Mouse (Mus musculus) gastrocnemius, adult 18-20 months (tissue): ENCODE results near the gene Cdh18. TPM values are rescaled to one million over a fixed set of nuclear protein-coding genes. Genes with fewer than 3 reads are reported as not detected.
"Not testable (repeated sequence)": the region's sequence is repeated elsewhere in the genome, so short reads cannot be mapped to it uniquely, and the experiment has no call there.

Source experiments
- DNase-seq: peaks from one replicate; pipeline ENCODE4 v3.0.0; 2021; ENCODE audit warnings: low spot score
- total RNA-seq, 2 experiments: library from RNA; stranded (reverse); gene quantifications; 2 replicates each; pipeline ENCODE4 v1.2.3; 2021

Gene Cdh18
- total RNA-seq, 2 experiments from 2014 or later, result not detected

DNA sequence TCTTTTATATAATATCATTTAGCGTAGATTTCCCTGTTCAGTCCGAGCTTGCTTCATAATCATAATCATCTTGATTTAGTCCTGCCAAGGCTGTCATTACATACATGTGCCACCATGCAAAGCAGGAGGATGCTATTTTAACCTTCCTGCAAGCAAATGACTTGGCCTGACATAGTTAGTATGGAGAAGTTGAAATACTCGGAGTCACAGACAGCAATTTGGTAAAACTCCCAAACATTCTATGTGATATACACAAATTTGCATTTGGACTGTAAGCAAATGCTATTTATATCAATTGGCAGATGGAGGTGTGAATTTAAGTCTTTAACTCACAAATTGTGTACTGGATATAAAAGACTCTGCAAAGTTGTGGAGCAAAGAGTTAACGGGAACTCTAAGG lies 616.0 kb downstream of the Cdh18 start:
- DNase-seq, result no peak

DNA sequence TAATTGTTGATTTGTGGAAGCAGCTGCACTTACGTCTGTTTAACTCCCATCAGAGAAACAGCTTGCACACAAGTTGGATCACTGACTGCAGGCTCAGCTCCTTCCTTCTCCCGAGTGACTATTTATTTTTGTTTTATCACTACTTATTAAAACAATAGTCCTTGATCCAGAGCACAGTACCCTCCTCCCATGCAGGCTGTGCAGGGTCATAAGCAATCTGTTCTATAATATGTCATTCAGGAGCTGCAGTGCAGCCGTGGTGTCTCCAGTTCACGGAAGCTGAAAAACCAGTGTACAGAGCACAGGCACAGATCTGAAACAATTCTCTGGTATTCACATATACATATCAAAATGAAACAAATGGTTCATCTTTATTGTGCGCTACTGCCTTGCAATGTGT lies 625.8 kb downstream of the Cdh18 start:
- no peak for DNase-seq

DNA sequence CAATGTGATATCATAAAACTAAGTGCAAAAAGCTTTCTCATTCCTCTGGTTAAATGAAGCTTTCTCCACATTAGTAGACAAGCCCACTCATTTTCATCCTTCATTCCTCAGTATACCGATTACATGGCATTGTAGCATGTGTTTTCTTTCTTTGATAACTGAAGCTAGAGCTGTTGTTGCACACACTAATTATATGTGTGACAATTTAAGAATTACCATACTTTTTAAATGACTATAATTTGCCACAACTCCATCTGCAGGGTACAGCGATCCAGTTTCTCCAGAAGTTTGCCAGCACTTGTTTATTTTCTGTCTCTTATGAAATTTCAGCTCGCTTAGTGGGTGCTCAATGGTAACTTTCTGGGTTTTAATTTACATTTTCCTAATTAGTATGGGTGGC lies 663.2 kb downstream of the Cdh18 start:
- no peak for DNase-seq

DNA sequence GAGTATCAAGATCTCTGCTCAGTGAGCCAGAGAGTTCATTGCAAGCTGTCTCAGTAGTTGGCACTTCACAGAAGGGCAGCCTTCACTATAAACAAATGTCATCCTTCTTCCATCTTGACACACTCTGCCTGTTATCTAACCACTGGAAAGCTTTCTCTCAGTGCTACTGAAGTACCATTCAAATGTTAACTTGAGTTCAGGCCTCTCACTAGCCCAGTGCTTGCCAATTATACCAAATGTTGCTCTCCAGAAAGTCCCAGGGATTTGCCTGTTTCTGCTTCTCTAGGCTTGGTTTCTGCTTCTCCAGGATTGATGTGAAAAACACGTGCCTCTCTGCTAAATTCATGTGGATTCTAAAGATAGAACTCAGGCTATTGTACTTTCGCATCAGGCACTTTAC lies 681.8 kb downstream of the Cdh18 start:
- no peak for DNase-seq

DNA sequence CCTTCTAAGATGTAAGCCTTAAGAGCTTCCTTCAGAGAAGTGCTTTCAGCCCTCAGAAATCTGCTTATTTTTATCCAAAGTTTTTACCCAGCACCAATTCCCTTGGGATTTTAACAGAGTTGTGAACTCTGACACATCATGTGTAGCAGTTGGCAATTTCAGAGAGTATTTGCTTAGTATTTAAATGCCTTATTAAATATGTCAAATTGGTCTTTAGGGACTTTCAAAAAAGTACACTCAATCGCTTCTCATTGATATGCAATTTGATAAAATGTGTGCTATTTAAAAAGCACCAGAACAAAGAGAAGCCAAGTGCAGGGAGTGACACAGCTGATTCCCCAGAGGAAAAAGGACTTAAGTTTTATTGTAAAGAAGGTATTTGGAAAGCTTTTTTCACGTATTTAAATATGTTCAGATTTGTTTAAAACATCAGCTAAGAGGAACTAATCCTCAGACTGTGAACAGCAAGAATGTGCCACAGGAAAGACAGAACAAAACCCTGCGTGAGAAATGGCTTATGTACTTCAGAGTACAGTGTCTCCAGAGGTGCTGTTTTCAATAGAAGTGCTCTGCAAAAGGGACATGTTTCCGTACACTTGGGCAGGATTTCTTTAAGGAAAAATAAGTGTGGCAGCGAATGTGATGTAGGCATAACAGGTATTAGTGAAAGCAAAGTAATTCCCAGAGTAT lies 709.1 kb downstream of the Cdh18 start:
- DNase-seq, result no peak

DNA sequence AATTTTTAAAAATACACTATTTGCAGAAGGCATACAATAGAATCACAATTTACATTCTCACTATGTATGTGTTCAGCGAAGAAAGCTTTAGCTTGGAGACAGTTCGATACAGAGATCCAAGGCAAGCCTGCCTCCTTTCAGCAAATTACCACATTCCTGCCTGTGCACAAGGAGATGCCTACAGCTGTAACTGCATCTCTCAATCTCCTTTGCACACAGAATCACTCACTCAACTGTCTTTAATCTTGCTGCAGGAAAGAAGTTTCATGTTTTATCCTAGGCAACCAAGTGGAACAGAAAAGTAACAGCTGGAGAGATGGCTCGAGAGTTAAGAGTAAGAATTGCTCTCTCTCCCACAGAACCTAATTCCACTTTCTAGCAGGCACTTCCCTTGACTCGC lies 729.6 kb downstream of the Cdh18 start:
- no peak for DNase-seq

DNA sequence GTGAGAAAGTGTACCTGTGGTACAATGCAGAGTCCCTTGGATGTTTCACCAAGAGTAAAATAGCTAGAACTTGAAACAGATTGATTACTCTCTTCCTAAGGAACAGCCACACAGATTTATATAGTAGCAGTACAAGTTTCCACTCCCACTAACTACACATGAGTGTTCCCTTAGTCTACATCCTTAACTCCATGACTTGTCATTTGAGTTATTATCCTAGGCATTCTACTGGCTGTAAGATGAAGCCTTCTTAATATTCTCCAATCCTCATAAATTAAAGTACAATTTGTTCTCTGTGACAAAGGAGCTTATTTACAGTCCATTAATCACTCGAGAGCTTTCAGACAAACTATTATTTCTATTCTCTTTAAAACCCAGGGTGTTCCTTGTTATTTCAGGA lies 756.2 kb downstream of the Cdh18 start:
- DNase-seq, result no peak

DNA sequence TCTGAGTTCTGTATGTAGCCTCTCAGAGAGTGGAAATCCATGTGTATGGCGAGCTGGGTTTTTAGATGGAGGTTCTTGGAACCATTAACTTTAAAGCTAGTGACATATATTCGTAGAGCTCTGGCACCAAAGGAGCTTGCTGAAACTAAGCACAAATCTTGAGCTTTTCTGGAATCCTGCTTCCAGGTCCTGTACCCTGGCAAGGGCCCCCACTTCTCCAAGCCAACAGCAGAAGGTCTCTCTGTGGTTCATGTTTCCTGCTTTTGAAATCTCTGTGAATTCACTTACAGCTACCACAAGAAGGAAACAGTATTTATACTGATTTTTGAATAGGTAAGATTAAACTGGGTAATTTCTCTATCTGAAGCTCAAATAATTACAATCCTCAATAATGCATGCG lies 767.9 kb downstream of the Cdh18 start:
- no peak for DNase-seq

- DNase-seq, result no peak
Measured at GRCm38 (mm10) chr15:23317409-23317808, 768.6 kb downstream of the Cdh18 start.

DNA sequence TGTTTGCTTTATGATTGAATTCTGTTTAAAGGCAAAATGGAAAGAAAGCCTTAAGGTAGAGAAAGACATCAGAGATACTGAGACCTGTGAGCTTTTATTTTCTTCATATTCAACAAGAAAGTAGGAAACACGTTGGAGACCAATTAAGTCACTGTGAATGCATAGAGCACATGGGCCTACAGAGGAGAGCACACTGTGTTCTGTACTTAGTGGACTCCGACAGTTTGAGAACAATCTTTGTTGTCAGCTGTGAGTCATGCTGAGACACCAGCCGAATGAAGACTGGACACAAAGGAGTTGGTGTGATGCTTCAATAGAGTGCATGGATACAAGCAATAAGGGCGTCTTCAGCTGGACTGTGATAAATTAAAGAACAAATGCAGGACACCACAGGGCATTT lies 791.5 kb downstream of the Cdh18 start:
- DNase-seq, result not testable (repeated sequence)

- DNase-seq, result no peak
Measured at GRCm38 (mm10) chr15:23351078-23351477, 802.3 kb downstream of the Cdh18 start.

DNA sequence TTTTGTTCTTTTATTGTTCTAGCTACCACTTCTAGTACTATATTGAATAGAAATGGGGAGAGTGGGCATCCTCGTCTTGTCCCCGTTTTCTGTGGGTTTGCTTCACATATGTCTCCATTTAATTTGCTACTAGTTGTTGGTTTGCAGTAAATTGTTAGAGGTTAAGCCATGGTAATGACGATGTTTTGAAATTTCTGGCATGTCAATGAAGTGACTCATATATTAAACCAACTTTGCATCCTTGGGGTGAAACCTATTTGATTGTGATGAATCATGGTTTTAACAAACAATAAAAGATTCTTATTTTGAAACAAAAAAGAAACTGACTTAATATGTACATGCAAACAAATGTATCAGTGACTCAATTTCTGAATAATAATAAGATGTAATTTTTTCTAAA lies 817.5 kb downstream of the Cdh18 start:
- DNase-seq, result no peak

DNA sequence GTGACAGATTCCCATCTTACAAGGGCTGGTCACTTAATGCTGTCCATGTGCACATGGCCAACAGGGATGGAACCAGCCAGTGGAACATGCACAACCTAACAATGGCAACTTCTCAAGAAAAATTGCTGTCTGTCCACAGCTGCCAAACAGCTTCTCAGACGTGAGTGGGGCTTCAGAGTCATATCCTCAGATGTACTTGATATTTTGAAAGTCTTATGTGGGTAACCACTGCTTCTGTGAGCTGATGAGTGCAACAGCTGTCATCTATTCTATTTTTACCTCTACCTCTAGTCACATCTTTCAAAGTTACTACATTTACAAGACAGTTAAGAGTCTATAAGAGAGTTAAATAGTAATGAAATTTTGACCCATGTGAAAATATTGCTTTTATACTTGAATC lies 818.9 kb downstream of the Cdh18 start:
- DNase-seq, result no peak

- DNase-seq, result no peak
Measured at GRCm38 (mm10) chr15:23378016-23378750, 829.4 kb downstream of the Cdh18 start.

GRCm38 (mm10) chr15:23385816-23386215 lies 837.0 kb downstream of the Cdh18 start:
- no peak for DNase-seq

DNA sequence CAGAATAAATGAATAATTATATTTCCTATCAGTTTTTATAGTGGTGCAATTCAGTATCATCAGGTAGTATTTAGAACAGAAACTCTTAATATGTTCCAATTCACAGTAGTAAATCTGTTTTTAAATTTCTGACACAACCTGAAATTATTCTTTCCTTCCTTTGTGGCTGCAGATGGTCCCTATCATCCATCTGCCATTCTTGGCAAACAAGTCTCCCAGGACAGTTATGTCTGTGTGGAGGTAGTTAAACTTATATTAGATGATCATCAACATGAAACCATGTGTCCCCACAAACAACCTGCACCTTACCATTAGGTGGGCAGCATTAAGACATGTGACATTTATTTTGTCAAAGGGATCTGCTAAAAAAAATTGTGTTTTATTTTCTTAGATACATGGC lies 847.8 kb downstream of the Cdh18 start:
- DNase-seq, result no peak

- no peak for DNase-seq
Measured at GRCm38 (mm10) chr15:23403792-23404191, 855.0 kb downstream of the Cdh18 start.

DNA sequence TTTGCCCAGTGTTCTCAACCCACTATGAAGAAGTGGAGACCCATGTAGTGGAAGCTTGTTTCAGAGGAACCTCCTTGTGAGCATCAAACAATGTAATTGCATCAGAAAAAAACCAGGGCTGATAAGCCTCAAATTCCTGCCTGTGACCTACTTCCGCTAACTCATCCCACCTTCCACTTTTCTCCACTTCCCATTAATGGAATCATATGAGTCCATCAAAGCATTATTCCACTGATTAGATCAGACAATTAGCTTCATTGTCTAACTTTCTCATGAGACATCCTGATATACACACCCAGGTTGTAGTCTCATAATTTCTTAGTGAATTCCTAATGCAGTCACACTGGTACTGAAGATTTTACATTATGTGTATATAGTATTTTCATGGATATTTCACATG lies 859.4 kb downstream of the Cdh18 start:
- no peak for DNase-seq

DNA sequence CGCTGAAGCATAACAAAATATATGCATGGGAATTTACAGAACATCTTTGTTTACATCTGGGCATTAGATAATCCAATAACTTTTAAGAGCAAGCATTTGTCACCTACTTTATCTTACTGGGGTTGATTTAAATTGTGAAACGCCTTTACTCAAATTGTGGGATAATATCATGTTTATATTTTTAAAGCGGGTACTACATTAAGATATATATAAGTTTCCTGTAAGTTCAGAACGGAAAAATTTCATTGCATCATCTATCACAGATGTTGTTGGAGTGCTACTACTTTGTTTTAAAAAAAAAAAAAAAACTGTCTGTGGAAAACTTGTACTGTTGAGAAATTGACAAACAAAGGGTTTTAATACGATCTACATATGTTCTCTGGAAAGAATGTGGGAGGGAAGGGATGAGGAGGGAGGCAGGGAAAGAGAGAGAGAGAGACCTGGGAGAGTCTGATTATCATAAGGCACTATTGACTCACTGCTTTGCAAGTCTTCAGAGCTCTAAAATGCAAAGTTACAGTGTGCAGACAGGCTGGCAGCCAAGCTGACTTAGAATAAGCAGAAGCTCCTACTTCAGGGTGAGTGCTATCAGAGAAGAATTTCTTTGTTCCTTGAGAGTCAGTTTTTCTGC lies 867.7 kb downstream of the Cdh18 start:
- no peak for DNase-seq

DNA sequence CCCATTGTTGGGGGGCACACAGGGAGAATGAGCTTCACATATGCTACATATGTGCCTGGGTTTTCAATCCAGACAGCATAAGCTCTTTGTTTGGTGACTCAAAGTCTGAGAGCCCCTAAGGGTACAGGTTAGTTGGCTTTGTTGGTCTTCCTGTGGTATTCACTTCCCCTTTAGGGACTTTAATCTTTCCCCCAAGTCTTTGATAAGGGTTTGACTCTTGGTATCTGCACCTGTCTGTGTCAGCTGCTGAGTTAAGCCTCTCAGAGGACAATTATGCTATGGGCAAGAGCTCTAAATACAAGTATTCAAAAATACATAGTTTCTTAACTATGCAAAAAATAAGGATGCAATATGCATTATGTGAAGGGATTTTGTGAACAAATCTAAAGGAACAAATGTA lies 869.3 kb downstream of the Cdh18 start:
- no peak for DNase-seq

DNA sequence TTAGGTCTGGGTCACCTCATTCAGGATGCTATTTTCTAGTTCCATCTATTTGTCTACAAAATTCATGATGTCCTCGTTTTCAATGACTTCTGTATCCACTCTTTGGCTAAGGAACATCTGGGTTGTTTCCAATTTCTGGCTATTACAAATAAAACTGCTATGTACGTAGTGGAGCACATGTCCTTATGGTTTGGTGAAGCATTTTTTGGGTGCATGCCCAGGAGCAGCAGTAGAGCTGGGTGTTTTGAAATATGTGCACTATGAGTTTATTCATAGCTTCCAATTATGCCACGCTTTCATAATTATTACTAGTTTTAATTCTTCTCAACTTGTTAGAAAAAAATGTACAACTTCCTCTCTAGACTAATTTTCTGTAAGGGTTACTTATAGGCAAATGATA lies 871.2 kb downstream of the Cdh18 start:
- DNase-seq, result no peak

DNA sequence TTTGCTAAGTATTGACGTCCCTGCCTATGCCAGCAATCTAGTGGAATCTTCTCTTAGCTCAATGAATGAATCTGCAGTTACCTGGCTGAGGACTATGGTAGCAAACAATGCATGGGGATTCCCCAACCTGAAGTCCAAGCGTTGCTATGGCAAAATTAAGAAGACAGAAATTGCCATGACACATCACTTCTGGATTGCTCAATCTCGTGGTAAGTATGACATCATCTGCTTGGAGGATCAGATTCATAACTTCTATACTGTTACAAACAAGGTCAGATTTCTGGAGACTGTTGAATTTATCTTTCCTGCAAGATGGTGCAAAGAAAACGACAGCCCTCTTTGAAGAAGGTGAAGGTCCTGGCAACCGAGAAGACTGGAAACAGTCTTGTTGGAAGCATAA lies 881.2 kb downstream of the Cdh18 start:
- no peak for DNase-seq

GRCm38 (mm10) chr15:23448542-23448941 lies 899.7 kb downstream of the Cdh18 start:
- DNase-seq, result no peak
